Mouse (Mus musculus) liver, postnatal 0 days (tissue): Measurements from ENCODE around the gene Ier5. TPM values are rescaled to one million over a fixed set of nuclear protein-coding genes. Genes with fewer than 3 reads are reported as not detected.

Source experiments
- ATAC-seq: fragments of 200-750 bp; cut with Nextera tagmentation; 2 replicates; pipeline ENCODE4 v1.8.0; 2017; ENCODE audit warnings: mild to moderate bottlenecking, moderate library complexity
- DNase-seq: peaks from one replicate; pipeline ENCODE4 v3.0.0-alpha.2; 2016
- H3K27ac ChIP-seq: fragments of 300-500 bp; sonication (generic); 2 replicates; pipeline ENCODE4 v1.5.1; 2014; ENCODE audit warnings: antibody characterized with exemption, moderate library complexity, mild to moderate bottlenecking, low read depth
- H3K27me3 ChIP-seq: fragments of 300-500 bp; sonication (generic); 2 replicates; pipeline ENCODE4 v1.6.1; 2014; ENCODE audit warnings: low read length, control low read depth, mixed read lengths; ENCODE audit not compliant: insufficient read depth
- H3K36me3 ChIP-seq: fragments of 300-500 bp; sonication (generic); replicated peaks from 2 replicates; pipeline ENCODE4 v1.6.1; 2014; ENCODE audit warnings: mild to moderate bottlenecking, control low read depth, low read length, moderate library complexity, mixed read lengths; ENCODE audit not compliant: insufficient read depth
- H3K4me1 ChIP-seq: fragments of 300-500 bp; sonication (generic); 2 replicates; pipeline ENCODE4 v1.6.1; 2014; ENCODE audit warnings: antibody characterized with exemption, mild to moderate bottlenecking, control low read depth; ENCODE audit not compliant: insufficient read depth
- H3K4me2 ChIP-seq: fragments of 300-500 bp; sonication (generic); 2 replicates; pipeline ENCODE4 v1.6.1; 2014; ENCODE audit warnings: low read depth, mild to moderate bottlenecking, low read length, moderate library complexity, mixed read lengths
- H3K4me3 ChIP-seq: fragments of 300-500 bp; sonication (generic); 2 replicates; pipeline ENCODE4 v1.5.1; 2014; ENCODE audit warnings: low read depth, low read length
- H3K9ac ChIP-seq: fragments of 300-500 bp; sonication (generic); replicated peaks from 2 replicates; pipeline ENCODE4 v1.6.1; 2014; ENCODE audit warnings: mild to moderate bottlenecking, moderate library complexity
- H3K9me3 ChIP-seq: fragments of 300-500 bp; sonication (generic); 2 replicates; pipeline ENCODE4 v1.6.1; 2016; ENCODE audit warnings: mild to moderate bottlenecking, control low read depth, low read length, mixed read lengths
- CTCF ChIP-seq: sonication (generic); IDR thresholded peaks from 2 replicates; pipeline ENCODE4 v1.5.1; 2016; ENCODE audit warnings: antibody characterized with exemption, low read depth
- EP300 ChIP-seq: IDR thresholded peaks from 2 replicates; pipeline ENCODE4 v1.6.1; 2016; ENCODE audit warnings: antibody characterized with exemption, low read depth, mild to moderate bottlenecking
- WGBS: fragments of 180-500 bp; shearing (Covaris S2); extraction: QIAGEN DNeasy Blood & Tissue Kit; methylation state at CpG from one replicate; pipeline ENCODE4 v1.1.7; 2014; ENCODE audit not compliant: insufficient replicate concordance; 5-methylcytosine and 5-hydroxymethylcytosine counted together
- polyA plus RNA-seq: library from polyadenylated mRNA; unstranded; fragments of >200 nt; fragmentation: Nextera tagmentation; extraction: Ambion mirVana; gene quantifications from 2 replicates; pipeline ENCODE4 v1.2.1, GENCODE M21; 2015

Gene Ier5
- polyA plus RNA-seq, 1 experiment from 2014 or later: 1.5 TPM

- no peak for DNase-seq
- H3K4me3 ChIP-seq: no peak overlapping the region
- no peaks in the 10 kb centered on the region for H3K27me3 ChIP-seq
- ATAC-seq: peak; percentile 41
- no peak overlapping the region for H3K27ac ChIP-seq
- H3K9me3 ChIP-seq: no peaks in the 10 kb centered on the region
- 57% methylated on average over 7 of the region's 7 CpGs for WGBS
- H3K4me2 ChIP-seq: no peak overlapping the region
- no peaks in the 10 kb centered on the region for H3K36me3 ChIP-seq
- no peak overlapping the region for H3K9ac ChIP-seq
- TF ChIP-seq CTCF: no peak
- peaks cover 36% of the 10 kb centered on the region for H3K4me1 ChIP-seq
Observed at GRCm38 (mm10) chr1:155075856-155076255, 23.6 kb downstream of the Ier5 start.

- H3K9ac ChIP-seq: no peak overlapping the region
- peak overlapping the region; percentile 92 for H3K27ac ChIP-seq
- no peaks in the 10 kb centered on the region for H3K27me3 ChIP-seq
- TF ChIP-seq CTCF: no peak
- TF ChIP-seq EP300: peak; percentile 75; the same call in 1 of the 2 replicates
- H3K9me3 ChIP-seq: no peaks in the 10 kb centered on the region
- DNase-seq: peak; percentile 75
- H3K4me3 ChIP-seq: no peak overlapping the region
- H3K4me1 ChIP-seq: peaks cover 40% of the 10 kb centered on the region
- 47% methylated on average over 7 of the region's 7 CpGs for WGBS
- peak; percentile 84 for ATAC-seq
- peak overlapping the region; percentile 9; the same call in 1 of the 2 replicates for H3K4me2 ChIP-seq
- no peaks in the 10 kb centered on the region for H3K36me3 ChIP-seq
Observed at GRCm38 (mm10) chr1:155074856-155075255, 24.6 kb downstream of the Ier5 start.

GRCm38 (mm10) chr1:155073905-155074304, 25.5 kb downstream of the Ier5 start:
- WGBS: 79% methylated on average over 6 of the region's 6 CpGs
- no peak overlapping the region for H3K4me3 ChIP-seq

GRCm38 (mm10) chr1:155073133-155073532, 26.3 kb downstream of the Ier5 start:
- no peak overlapping the region for H3K4me2 ChIP-seq
- H3K9me3 ChIP-seq: no peaks in the 10 kb centered on the region
- peaks cover 40% of the 10 kb centered on the region for H3K4me1 ChIP-seq
- ATAC-seq (no peak), DNase-seq (no peak)
- H3K9ac ChIP-seq: no peak overlapping the region
- H3K27me3 ChIP-seq: no peaks in the 10 kb centered on the region
- WGBS: 62% methylated on average over 7 of the region's 7 CpGs
- no peak overlapping the region for H3K27ac ChIP-seq
- TF ChIP-seq EP300: no peak
- no peak for TF ChIP-seq CTCF
- H3K36me3 ChIP-seq: no peaks in the 10 kb centered on the region
- H3K4me3 ChIP-seq: no peak overlapping the region

More at GRCm38 (mm10) chr1:155073905-155074304, 25.5 kb downstream of the Ier5 start:
- Histone ChIP-seq H3K36me3 (no peaks in the 10 kb centered on the region), H3K4me1 (peaks cover 40% of the 10 kb centered on the region), H3K27me3 (no peaks in the 10 kb centered on the region), H3K9ac (no peak overlapping the region), H3K9me3 (no peaks in the 10 kb centered on the region), H3K27ac (no peak overlapping the region), H3K4me2 (no peak overlapping the region)
- no peak for ATAC-seq
- DNase-seq: no peak
- TF ChIP-seq EP300: no peak

GRCm38 (mm10) chr1:155071287-155071876, 28.1 kb downstream of the Ier5 start:
- H3K27me3 ChIP-seq: no peaks in the 10 kb centered on the region
- WGBS: 62% methylated on average over 7 of the region's 7 CpGs
- H3K4me3 ChIP-seq: no peak overlapping the region
- peaks cover 47% of the 10 kb centered on the region for H3K4me1 ChIP-seq
- no peak for TF ChIP-seq CTCF
- no peak for TF ChIP-seq EP300
- DNase-seq (no peak), ATAC-seq (no peak)
- H3K9me3 ChIP-seq: no peaks in the 10 kb centered on the region
- H3K9ac ChIP-seq: no peak overlapping the region
- H3K36me3 ChIP-seq: no peaks in the 10 kb centered on the region
- H3K4me2 ChIP-seq: no peak overlapping the region
- no peak overlapping the region for H3K27ac ChIP-seq

- Histone ChIP-seq H3K9me3 (no peaks in the 10 kb centered on the region), H3K27ac (0 out of 2 replicates have a peak overlapping the region, but pooled peaks have one; percentile 29), H3K4me1 (peaks cover 51% of the 10 kb centered on the region), H3K4me3 (no peak overlapping the region), H3K36me3 (no peaks in the 10 kb centered on the region), H3K27me3 (no peaks in the 10 kb centered on the region), H3K9ac (no peak overlapping the region), H3K4me2 (peak overlapping the region; percentile 42; the same call in 1 of the 2 replicates)
- no peak for TF ChIP-seq CTCF
- no peak for TF ChIP-seq EP300
- ATAC-seq (no peak), DNase-seq (no peak)
- 56% methylated on average over 5 of the region's 5 CpGs for WGBS
Observed at GRCm38 (mm10) chr1:155070561-155071286, 28.7 kb downstream of the Ier5 start.
